Mouse (Mus musculus) activated CD4-positive, CD25-positive, alpha-beta regulatory T cell (primary cell): ENCODE data around the gene Tuba4a. TPM values are rescaled to one million over a fixed set of nuclear protein-coding genes. Genes with fewer than 3 reads are reported as not detected.

Experiments
- polyA plus RNA-seq, 2 experiments: library from polyadenylated mRNA; unstranded; fragments of 100-300 nt; shearing (Covaris generic); gene quantifications; one replicate each; pipeline ENCODE4 v1.2.1; 2017

The Tuba4a gene
- polyA plus RNA-seq = 100 to 1,000 TPM; 213 to 315 TPM

DNA sequence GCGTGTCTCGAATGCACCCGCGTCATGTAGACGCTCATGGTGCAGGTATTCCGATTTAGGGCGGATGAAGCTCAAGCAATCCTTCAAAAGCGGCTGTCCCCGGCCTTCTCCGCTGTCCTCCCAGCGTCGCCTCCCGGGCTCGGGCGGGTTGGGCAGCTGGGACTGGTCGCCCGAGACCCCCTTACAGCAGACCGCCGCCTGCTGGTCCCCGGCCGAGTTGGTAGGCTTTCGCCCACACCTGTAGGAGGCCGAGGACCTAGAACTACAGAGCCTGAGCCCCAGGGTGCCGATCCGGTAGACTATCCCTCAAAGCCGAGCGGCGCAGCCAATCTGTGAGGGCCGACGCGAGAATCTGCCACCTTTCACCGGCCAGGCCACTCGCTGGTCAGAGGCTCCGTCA is at the start of gene Tuba4a:
TSS of gene Tuba4a (minus strand) at position 335 of the 400 bp plus-strand sequence.

DNA sequence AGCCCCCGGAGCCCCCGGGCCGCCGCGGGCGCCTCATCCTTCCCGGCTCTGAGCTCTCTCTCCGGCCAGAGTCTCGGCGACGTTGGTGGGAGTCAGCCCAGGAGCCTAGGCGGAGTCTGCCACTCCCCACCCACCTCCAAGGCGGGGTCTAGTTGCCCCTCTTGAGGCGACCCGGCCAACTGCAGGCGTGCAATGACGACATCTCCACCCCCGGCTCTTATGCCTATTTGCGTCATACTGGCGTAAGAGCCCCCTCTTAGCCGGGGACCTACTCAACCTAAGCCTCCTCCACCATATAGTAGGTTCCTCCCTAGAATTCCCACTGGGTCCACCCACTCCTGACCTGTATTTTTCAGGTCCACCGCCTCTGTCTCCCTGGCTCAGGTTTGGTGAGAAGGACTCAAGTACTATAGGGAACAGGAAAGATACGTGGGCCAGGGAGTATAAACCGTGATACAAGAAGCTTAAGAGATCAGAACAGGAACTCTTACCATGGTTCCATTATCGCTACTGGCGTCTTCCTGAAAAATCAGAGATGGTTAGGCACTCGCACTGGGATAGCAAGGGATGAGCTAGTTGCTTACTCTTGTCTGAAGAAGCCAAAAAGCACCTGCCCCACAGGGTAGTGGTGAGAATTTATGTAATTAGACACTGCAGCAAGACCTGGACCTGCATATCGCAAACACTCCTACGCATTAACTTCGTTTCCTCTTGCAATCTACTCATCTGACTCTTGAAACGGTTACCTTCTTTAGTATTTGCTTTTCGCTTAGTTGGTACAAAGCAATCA is 44.6 kb upstream of the Tuba4a start, which contains the start of gene Ptprn:
TSS of gene Ptprn (minus strand) at position 412 of the 790 bp plus-strand sequence.

DNA sequence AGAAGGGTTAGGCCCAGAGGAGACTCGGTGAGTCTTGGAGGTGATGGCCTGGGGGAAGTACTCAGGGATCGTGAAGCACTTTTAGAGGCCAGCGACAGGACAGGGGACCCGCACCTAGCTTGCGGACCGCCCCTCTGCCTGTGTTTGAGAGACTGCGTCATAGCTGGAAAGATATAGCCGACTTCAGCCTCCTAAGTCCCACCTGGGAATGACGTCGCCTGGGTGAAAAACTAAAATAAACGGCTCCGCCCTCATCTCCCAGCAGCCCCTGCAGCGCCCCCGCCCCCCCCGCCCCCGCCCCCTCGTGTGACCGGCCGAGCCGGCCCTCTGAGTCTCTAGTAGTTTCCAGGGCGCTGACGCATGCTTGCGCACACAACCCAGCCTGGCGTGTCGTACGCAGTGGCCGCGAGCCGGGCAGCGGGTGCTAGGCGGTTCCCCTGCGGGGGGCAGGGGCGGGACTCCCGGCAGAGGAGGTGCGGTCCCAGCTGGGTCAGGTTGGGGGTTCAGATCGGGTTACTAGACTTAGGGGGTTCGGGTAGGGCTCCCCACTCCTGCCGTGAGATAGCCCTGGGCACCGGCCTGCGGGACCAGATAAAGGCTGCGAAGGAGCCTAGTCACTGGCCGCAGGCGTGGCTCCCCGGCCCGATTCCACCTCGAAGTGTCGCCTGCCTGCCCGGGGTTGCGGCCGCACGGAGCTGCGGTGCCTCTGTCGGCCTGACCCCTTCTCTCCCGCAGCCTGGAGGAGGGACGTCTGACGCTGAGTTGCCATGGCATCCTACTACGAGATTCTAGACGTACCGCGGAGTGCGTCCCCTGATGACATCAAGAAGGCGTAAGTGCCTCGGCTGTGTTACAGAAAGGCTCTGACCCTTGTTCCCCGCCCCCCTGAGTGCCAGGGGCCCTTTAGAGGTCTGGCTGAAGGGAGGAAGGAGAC is 16.7 kb upstream of the Tuba4a start, which contains the start of gene Dnajb2:
TSS of gene Dnajb2 (plus strand) at position 290 of the 934 bp plus-strand sequence.

DNA sequence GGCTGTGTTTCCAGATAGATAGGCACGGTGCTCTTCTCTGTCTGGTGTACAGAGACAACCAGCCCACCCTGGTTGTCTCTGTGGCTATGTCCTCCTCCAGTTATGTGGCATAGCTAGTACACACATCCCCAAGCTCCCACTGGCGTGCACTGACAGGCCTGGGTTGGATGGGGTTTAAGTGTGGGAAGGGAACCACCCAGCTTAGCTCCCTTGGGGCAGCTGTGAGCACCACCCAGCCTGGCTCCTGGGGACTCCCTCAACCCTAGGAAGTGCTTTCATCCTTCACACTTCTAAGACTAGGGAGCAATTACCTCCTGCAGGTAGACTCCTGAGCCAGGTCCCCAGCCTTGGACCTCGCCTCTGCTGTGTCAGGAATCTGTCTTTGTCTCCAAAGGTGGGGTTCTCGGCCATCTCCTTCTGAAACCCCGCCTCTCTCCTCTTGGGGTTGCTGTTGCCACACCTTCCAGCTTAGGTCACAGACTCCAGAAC is 12.0 kb upstream of the Tuba4a start, which contains the start of gene A630095N17Rik:
TSS of gene A630095N17Rik (minus strand) at position 439 of the 489 bp plus-strand sequence.

DNA sequence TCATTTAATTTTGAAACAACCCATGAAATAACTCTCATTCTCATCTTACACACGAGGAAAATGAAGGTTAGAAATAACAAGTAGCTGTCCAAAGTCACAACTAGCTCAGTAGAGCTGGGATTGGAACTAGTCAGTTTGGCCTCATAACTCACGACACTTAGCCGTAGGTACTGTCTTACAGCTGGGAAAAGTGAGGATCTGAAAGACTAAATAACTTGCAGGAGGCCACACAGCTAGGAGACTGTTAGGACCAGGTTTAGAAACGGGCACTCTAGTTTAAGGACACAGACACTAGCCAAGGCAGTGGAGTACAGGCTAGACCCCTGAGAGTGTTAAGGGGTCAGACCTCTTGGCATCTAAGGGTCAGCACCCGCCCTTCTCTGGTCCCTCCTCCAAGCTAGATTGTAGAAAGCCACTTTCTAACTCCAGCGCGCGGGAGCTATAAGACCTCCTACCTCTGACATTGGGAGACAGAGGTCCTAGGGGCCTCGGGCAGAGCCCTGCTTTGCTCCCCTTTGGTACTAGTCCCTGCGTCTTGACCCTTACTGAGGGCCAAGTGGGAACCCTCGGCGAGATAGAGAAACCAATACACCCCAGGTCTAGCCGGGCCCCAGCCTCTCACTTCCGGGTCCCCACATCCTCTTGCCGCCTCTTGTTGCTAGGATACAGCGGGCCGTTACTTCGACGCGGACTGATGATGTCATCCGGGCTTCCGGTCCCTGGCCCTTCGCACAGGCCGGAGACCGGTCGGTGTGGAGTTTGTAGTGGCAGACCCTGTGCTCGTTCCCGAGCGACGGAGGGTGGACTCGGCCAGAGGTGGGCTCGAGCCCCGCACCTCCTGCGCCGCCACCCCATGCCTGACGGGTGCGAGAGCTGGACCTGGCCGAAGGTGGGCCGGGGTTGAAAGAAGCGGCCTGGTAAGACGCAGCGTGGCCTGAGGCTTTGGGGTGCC is 9.3 kb downstream of the Tuba4a start, which contains the start of the genes Glb1l and Stk16:
TSS of gene Glb1l (minus strand) at position 678 of the 952 bp plus-strand sequence.
TSS of gene Stk16 (plus strand) at position 703 of the 952 bp plus-strand sequence.

DNA sequence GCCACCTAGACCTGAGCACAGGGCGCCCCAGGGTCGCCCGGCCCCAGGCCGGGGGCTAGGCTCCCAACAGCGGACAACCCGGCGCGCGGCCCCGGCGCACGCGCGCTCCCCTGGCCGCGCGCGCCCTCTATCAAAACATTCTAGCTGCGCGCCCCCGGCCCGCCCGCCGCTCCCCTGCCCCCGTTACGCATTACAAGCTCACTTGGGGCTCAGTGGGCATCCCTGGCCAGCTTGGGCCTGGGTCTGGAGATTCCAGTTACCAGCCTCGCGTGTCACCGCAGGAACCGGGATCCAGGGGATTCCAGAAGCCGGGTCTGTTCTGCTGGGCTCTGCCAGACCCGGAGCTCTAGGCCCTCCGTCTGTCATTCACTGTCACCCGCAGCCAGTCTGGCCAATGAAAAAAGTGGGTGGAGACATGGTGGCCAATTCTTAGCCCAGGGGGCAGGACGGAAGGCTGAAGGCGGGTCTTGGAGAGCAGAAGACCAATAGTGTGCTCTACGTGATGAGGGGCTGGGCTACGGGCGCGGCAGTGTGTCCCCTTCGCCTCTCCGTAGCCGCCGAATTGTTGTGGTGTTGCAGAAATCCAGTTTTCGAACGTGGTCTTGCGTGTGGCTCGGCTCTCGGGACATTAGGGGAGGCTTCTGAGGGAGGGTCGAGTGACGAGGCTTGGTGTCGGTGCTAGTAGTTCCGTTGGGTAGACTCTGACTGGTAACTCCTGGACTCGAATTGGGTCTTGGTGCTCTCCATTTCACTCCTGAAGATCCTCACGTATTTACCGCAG is 27.9 kb downstream of the Tuba4a start, which contains the start of the genes Ankzf1 and Atg9a:
TSS of gene Ankzf1 (plus strand) at position 530 of the 781 bp plus-strand sequence.
TSS of gene Atg9a (minus strand) at position 575 of the 781 bp plus-strand sequence.

DNA sequence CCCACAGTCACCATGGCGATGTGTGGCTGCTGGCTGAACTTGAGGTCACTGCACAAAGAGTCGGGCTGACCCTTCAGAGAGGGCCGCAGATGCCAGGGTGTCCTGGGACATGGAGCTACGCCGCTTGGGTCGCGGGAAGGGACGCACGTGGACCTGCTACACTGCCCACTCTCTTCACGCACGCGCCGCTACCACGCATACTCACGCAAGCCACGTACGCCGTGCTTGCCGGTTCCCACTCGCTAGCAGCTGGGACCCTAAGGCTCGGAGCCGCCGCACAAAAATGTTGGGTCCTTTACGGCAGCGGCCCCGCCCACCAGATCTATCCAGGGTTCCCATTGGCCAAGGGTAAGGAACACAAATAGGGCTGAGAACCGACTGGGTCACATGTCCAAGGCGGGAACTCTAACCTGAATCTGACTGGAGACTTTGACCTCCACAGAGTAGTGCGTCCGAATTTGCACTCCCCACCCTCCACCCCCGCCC is 39.5 kb downstream of the Tuba4a start, which contains the start of gene Abcb6:
TSS of gene Abcb6 (minus strand) at position 288 of the 486 bp plus-strand sequence.

DNA sequence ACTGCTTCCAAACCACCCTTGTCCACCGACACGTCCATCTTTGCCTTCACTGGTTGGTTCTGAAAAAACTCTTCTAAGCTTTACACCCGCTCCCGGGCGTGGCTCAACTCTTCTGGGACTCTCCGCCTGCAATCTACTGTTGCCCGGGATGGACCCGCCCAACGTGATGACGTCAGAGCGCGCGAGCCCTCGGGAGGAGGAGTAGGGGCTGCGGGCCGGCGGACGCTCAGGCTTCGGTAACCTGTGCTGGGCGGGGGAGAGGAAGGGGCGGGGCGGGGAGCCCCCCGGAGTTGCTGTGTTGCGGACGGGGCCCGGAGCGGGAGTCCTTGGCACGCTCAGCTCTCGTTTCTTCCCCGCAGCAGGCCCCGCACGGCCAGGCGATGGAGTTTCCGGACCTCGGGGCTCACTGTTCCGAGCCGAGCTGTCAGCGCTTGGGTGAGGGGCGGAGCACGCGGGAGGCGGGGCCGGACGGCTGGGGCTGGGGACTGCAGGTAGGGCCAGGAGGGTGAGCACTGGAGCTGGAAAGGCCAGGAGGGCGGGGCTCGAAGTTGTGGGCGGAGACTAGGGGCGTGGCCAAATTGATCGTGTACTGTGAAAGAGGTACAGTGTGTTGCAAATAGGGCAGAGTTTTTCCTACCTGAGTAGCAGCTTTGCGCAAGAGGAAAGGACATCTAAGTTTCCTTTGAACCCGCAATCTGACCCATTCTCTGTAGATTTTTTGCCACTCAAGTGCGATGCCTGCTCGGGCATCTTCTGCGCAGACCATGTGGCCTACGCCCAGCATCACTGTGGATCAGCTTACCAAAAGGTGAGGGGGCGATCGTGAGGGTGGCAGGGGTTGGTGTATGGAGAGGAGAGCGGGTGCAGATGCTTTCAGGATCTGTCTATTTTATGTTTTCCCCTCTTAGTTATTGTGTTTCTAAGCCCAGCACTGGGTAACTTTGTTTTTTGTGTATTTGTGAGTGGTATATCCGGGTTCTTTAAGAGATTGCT is 50.9 kb downstream of the Tuba4a start, which contains the start of gene Zfand2b:
TSS of gene Zfand2b (plus strand) at position 175 of the 993 bp plus-strand sequence.

Other genes starting within 250 kb of the Tuba4a start
- 1 to 10 TPM; 7.1 to 8.1 TPM for gene Nhej1, start 94.7 kb downstream of the Tuba4a start, polyA plus RNA-seq
- gene Slc23a3, start 86.0 kb downstream of the Tuba4a start, polyA plus RNA-seq = under 1 TPM; 0.43 to 0.50 TPM
- 100 to 1,000 TPM; 145 to 164 TPM for gene Cnppd1, start 77.2 kb downstream of the Tuba4a start, polyA plus RNA-seq
- gene Retreg2, start 77.1 kb downstream of the Tuba4a start, polyA plus RNA-seq = 100 to 1,000 TPM in 1 of 2 experiments, 10 to 100 TPM in 1; 80.2 to 109 TPM
- gene Zfand2b, start 51.2 kb downstream of the Tuba4a start, polyA plus RNA-seq = 10 to 100 TPM; 69.6 to 84.5 TPM
- 1 to 10 TPM; 2.4 to 6.6 TPM for gene Abcb6, start 39.5 kb downstream of the Tuba4a start, polyA plus RNA-seq
- gene Ankzf1, start 27.7 kb downstream of the Tuba4a start, polyA plus RNA-seq = 10 to 100 TPM; 25.2 to 30.8 TPM
- 10 to 100 TPM; 21.3 to 23.5 TPM for gene Atg9a, start 27.7 kb downstream of the Tuba4a start, polyA plus RNA-seq
- gene Glb1l, start 9.1 kb downstream of the Tuba4a start, polyA plus RNA-seq = 10 to 100 TPM in 1 of 2 experiments, 1 to 10 TPM in 1; 8.6 to 14.6 TPM
- gene Stk16, start 9.0 kb downstream of the Tuba4a start, polyA plus RNA-seq = 100 to 1,000 TPM in 1 of 2 experiments, 10 to 100 TPM in 1; 92.3 to 125 TPM
- not detected for gene A630095N17Rik, start 12.2 kb upstream of the Tuba4a start, polyA plus RNA-seq
- 10 to 100 TPM; 10.8 to 14.4 TPM for gene Dnajb2, start 16.5 kb upstream of the Tuba4a start, polyA plus RNA-seq
- under 1 TPM; 0.18 to 0.71 TPM for gene Ptprn, start 44.6 kb upstream of the Tuba4a start, polyA plus RNA-seq
- not detected for gene Resp18, start 58.5 kb upstream of the Tuba4a start, polyA plus RNA-seq
- 10 to 100 TPM; 71.2 TPM for gene Dnpep, start 98.1 kb upstream of the Tuba4a start, polyA plus RNA-seq
- under 1 TPM in 1 of 2 experiments, not detected in 1; 0.16 TPM for gene Des, start 140.5 kb upstream of the Tuba4a start, polyA plus RNA-seq
- under 1 TPM; 0.29 to 0.54 TPM for gene Speg, start 155.4 kb upstream of the Tuba4a start, polyA plus RNA-seq
- 10 to 100 TPM; 68.6 to 74.4 TPM for gene Gmppa, start 216.1 kb upstream of the Tuba4a start, polyA plus RNA-seq
- under 1 TPM in 1 of 2 experiments, not detected in 1; 0.07 TPM for gene Asic4, start 230.6 kb upstream of the Tuba4a start, polyA plus RNA-seq